In genomic region chr10:67760424-67760823, GRCm38 (mm10) we compare ENCODE assay signal across 12 mouse cellular contexts.
DNase-seq lines count a peak whose midpoint lies in the region; ATAC-seq and TF ChIP-seq lines count a peak whose summit lies in the region.
"Had no signal": no experiment of that assay in that cellular context is flagged by ENCODE, and none has a peak within 500 bp of the region (broad histone marks: within the 10 kb centered on the region; RNA-seq: fewer than 3 reads in every experiment).

No protein-coding gene starts in this region.

- no peaks in the 10 kb centered on the region for H3K9me3 ChIP-seq in liver, embryonic 12.5 days (replicated peaks)

- H3K27ac ChIP-seq in liver, embryonic 12.5 days, result no peak overlapping the region
- H3K27ac ChIP-seq: hindbrain, embryonic 14.5 days; layer of hippocampus, adult 2 months had no signal

- no peaks in the 10 kb centered on the region for H3K36me3 ChIP-seq in liver, embryonic 12.5 days
- no peaks in the 10 kb centered on the region for H3K36me3 ChIP-seq in myocyte (ENCODE audit: control insufficient read depth, insufficient read depth)

- peak; percentile 35 for DNase-seq in adrenal gland, postnatal 10 days
- DNase-seq in adrenal gland, adult 2 months, result no peak
- peak; percentile 9 for DNase-seq in liver
- DNase-seq in heart, postnatal 14 days, result peak; percentile 12 to 33
- DNase-seq in frontal cortex, adult 2 months (ENCODE audit: extremely low spot score in 1 of 2, low spot score in 1 of 2), result no peak
- DNase-seq in adrenal gland, adult 18-20 months (ENCODE audit: low spot score in 2 of 2), result no peak
- DNase-seq: cerebellum, postnatal 10 days had no signal

- no peaks in the 10 kb centered on the region for H3K79me2 ChIP-seq in myocyte (ENCODE audit: control insufficient read depth, insufficient read depth)

- H3K4me2 ChIP-seq in liver, embryonic 12.5 days, result no peak overlapping the region
- H3K4me2 ChIP-seq in myocyte (ENCODE audit: low read depth), result no peak overlapping the region
- H3K4me2 ChIP-seq: hindbrain, embryonic 14.5 days had no signal

- no peak for TF ChIP-seq POLR2A in myocyte (IDR thresholded peaks at IDR 0.05; ENCODE audit: insufficient read length, low read depth)

- H3K9ac ChIP-seq in liver, embryonic 12.5 days, result no peak overlapping the region
- H3K9ac ChIP-seq: hindbrain, embryonic 14.5 days had no signal

- H3K4me1 ChIP-seq in liver, embryonic 12.5 days, result no peaks in the 10 kb centered on the region
- H3K4me1 ChIP-seq: megakaryocyte, embryonic 14.5 days had no signal

- ATAC-seq in liver, embryonic 12.5 days, result no peak

- H3ac ChIP-seq in myocyte (ENCODE audit: control insufficient read depth, insufficient read length), result no peak overlapping the region

- intact Hi-C loops in heart, postnatal 14 days (cut with DNase I), result loop anchor here (10.0 kb wide), 1 partner anchor 906 kb away; no protein-coding TSS in a partner anchor

- H3K27me3 ChIP-seq in liver, embryonic 12.5 days (replicated peaks), result no peaks in the 10 kb centered on the region
- H3K27me3 ChIP-seq in myocyte (ENCODE audit: control insufficient read depth, insufficient read depth, insufficient read length), result no peaks in the 10 kb centered on the region
- H3K27me3 ChIP-seq: megakaryocyte, embryonic 14.5 days had no signal

- WGBS in liver, embryonic 12.5 days (ENCODE audit: insufficient replicate concordance), result 27% methylated on average over 3 of the region's 3 CpGs

- H3K4me3 ChIP-seq in liver, embryonic 12.5 days, result no peak overlapping the region
- H3K4me3 ChIP-seq in myocyte, result no peak overlapping the region
- H3K4me3 ChIP-seq: layer of hippocampus, adult 2 months; megakaryocyte, embryonic 14.5 days had no signal

TF ChIP-seq in myocyte, 11 proteins besides CTCF, POLR2A, EP300 and RAD21:
- no peak for TF ChIP-seq SRF (IDR thresholded peaks at IDR 0.05; ENCODE audit: control insufficient read depth, insufficient read length, low read depth)
- no peak for TF ChIP-seq MAX (IDR thresholded peaks at IDR 0.05; ENCODE audit: low read depth)
- no peak for TF ChIP-seq REST (IDR thresholded peaks at IDR 0.05; ENCODE audit: insufficient read depth, insufficient read length)
- no peak for TF ChIP-seq MYOD1 (IDR thresholded peaks at IDR 0.05; ENCODE audit: control insufficient read depth in 1 of 3, insufficient read length in 2 of 3, low read depth in 2 of 3)
- no peak for TF ChIP-seq TCF3 (IDR thresholded peaks at IDR 0.05; ENCODE audit: insufficient read length, low read depth)
- no peak for TF ChIP-seq TCF12 (IDR thresholded peaks at IDR 0.05; ENCODE audit: insufficient read depth, poor library complexity, severe bottlenecking)
- no peak for TF ChIP-seq E2F4 (IDR thresholded peaks at IDR 0.05; ENCODE audit: insufficient read depth)
- TF ChIP-seq MYOG (IDR thresholded peaks at IDR 0.05; ENCODE audit: control insufficient read depth in 1 of 3, insufficient read depth in 1 of 3, insufficient read length in 2 of 3, low read depth in 2 of 3), result no peak
- TF ChIP-seq CEBPB (IDR thresholded peaks at IDR 0.05; ENCODE audit: insufficient read depth, poor library complexity, severe bottlenecking), result peak; percentile 78

Comparison
In these comparisons a context has a peak if more than half of its experiments do, and no peak if none do; other contexts are left out.
1. DNase-seq: peak in adrenal gland, postnatal 10 days (single experiment), liver (single experiment) and heart, postnatal 14 days (2 of 2); none in adrenal gland, adult 2 months (single experiment), frontal cortex, adult 2 months (0 of 2) and adrenal gland, adult 18-20 months (0 of 2).